Mouse (Mus musculus) cerebellum, adult 11 months (tissue): ENCODE measurements around the gene Nedd9.

ENCODE experiments used
- DNase-seq: peaks from one replicate; pipeline ENCODE4 v3.0.0; 2022

Nedd9 gene

DNA sequence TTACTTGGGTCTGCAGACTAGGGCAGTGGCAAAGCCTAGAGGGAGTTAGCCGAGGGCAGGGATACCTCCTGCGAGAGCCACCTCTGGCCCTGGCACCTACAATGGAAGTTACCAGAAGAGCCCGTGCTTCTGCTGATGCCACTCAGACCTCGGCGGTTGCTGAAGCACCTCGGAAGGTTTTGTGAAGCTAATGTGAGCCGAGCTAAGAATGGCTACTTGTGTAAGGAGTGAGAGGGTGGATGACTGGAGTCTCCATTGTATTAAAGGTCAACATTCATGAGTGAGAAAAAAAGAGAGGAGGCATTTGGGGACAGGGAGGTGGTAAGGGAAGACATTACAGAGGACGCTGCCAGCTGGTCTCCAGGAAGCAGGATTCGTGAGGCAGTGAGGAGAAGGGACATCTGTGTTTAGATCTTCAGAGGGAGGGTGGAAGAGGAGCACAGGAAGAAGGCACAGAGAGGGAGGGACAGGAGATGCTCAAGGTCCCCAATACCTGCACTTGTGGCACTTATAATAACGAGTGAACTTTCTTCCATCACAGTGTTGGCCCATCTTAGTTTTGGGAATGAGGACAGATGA, 78.7 kb downstream of the Nedd9 start:
- no peak for DNase-seq

DNA sequence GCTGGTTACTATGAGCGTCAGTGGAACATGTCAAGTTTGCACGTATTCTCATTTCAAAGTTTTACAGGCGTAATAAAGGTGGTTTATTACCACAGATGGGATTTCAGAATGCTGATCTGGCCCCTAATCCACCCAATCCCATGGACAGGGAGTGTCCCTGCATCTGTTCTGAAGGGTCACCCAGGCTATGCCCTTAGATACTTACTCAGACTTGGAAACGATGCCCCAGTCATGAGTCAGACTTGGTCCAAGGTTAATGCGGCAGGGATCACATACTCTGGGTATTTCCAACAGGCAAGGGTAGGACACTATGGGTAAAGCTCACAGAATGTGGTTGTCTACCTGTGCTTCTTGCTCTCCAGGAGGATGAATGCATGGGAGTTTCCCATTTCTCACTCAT, 82.2 kb downstream of the Nedd9 start:
- DNase-seq = no peak

DNA sequence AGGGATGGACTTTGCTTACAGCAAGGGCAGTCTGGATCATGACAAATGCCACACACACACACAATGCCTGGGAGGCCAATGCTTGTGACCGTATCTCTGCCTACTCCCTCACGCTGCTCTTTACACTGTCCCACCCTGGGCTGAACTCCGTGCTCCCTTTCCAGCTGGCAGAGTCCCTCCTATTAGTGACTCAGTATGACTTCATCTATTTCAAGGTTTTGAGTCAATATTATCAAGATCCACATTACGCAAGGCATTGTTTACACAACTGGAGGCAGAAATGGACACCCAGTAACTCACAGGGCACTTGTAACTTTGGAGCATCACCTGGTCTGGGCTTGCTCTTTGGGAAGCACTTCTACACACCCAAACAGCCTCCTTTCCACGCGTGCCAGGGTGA, 83.3 kb downstream of the Nedd9 start:
- no peak for DNase-seq

DNA sequence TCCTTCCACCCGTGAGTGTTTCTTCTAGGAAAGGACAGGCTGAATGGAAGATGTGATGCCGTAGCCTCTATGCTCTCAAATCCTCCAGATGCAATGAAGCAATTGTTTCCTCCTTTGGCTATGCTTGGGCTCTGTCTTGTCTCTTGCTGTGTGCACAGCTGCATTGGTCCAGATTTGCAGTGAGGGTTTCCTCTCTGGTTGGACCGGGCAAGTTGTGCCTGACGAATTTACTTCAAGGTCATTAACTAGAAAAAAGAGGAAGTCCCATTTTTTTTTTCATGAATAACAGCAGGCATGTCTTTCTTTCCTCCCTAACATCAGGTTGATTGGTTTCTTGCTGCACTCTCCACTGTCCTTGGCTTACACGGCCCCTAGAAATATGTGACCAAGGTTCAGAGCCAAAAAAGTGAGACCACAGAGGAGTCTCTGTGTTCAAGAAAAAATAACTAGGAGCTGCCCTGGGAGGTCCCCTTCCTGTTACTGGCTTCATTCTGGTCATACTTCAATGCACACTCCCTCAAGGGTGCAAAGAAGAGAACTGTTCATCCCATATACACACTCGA, 84.6 kb downstream of the Nedd9 start:
- DNase-seq = no peak

DNA sequence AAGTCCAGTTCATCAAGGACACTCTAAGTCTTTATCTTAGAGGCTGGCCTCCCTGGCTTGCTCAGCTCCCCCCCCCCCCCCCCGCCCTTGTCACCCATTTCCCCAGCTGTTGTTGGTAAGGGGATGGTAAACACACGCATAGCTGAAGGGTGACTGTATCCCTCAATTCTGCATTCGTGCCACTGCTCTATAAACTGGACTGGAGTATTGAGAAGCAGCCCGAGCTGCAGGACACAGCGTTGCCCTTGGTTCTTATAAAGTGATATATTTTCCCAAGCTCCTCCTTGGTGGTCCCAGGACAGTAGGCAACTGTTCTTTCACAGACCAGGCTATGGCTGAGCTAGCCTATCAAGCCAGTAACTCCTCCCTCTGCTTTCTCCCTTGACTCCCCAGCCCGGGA, 85.4 kb downstream of the Nedd9 start:
- DNase-seq = no peak

DNA sequence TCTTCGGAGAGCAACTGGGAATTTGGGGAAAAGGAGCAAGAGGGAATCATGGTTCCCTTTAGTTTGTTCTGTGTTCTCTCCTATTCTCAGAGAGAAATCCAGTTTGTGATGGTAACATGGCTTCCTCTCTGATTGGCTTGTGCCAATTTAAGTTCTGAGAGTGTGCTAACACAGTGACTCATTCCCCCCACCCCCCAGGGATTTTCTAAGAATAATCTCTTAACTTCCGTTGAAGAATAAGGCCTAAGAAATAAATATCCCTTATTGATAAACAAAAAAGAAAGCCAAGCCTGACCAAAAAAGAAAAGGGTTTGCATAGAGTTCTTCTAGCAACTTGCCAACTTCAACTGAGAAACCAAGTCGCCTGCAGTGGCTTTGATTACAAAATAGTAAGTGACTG, 86.9 kb downstream of the Nedd9 start:
- no peak for DNase-seq

DNA sequence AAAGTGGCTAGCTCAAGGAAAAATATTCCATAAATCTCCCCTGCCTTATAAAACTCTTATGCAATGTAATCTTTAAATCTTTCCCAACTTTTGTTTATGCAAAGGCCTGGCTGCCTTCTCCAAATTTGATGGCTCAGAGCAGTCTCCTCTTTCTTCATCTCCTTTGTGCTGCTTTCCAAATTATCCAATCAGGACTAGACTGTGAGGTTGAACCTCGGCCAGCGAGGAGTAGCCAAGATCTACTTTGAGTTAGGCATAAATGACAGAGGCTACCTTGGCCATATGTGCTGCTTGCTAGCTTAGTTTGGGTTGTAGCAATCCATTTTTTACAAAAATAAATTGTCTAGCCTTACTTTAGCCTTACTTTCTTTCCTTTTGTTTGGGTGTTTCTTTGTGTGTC, 95.0 kb downstream of the Nedd9 start:
- no peak for DNase-seq

DNA sequence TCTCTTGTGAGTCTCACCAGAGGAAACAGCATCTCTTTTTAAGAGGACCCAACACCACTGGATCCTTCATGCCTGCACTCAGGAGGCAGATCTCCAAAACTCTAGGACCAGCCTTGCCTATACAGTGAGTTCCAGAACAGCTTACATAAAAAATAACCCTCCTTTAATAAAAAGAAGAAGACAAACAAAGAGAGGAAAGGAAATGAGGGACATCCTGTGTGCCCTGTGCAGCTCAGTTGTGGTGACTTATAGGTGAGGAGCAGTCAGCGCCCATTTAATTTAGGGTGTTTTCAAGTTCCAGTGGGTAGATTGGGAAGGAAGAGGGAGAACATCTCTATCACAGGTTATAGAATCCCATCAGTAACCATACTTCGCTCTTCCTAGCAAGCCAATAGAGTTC, 96.5 kb downstream of the Nedd9 start:
- no peak for DNase-seq

DNA sequence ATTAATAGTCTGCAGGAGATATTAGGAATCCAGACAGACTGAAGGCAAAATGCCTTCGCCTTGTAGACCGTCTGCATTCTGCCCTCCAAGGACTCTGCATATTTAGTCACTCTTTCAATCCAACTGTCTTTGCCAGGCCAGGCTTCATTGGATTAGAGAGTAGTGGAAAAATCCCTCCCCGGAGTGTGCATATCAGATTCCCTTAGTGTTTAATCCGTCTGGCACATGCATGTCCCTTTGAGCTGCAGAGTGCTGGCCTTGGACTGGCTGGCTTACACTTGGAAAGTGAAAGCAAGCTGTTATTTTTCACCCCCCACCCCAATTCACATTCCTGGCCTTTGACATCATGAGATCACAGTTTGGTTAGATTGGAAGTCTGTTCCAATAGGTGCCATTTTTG, 100.6 kb downstream of the Nedd9 start:
- DNase-seq = no peak

DNA sequence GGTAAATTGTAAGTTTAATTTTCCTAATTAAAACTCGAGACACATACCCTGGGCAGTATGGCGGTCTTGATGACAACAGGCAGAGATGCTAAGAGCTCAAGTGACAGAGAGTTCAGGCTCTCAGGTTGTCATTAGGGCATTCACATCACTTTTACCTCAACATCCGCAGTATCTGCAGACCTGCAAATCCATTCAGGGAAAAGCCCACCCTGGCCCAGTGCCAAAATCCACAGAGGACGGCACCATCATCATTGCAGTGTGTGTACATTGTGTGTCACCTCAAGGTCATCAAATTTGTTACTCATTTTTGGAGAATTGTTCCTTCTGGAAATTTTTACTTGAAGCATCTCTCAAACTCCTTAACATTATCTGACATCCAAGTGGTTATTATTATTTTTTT, 102.3 kb downstream of the Nedd9 start:
- DNase-seq = no peak

DNA sequence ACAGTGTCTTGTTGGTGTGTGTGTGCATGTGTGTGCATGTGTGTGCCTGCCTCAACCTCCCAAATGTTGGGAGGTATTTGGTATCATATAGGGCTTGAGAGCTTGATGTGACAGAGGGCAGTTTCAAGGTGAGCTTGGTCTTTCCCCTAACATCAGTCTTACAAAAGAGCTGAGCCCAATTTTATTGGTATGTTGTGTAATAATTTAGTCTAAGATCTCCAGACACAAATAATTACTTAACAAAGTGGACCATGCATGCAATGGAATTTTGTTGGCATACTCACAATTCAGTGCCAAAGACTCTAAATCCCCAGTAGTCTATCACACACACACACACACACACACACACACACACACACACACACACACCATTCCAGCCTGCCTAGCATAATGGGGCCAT, 104.5 kb downstream of the Nedd9 start:
- DNase-seq = no peak

DNA sequence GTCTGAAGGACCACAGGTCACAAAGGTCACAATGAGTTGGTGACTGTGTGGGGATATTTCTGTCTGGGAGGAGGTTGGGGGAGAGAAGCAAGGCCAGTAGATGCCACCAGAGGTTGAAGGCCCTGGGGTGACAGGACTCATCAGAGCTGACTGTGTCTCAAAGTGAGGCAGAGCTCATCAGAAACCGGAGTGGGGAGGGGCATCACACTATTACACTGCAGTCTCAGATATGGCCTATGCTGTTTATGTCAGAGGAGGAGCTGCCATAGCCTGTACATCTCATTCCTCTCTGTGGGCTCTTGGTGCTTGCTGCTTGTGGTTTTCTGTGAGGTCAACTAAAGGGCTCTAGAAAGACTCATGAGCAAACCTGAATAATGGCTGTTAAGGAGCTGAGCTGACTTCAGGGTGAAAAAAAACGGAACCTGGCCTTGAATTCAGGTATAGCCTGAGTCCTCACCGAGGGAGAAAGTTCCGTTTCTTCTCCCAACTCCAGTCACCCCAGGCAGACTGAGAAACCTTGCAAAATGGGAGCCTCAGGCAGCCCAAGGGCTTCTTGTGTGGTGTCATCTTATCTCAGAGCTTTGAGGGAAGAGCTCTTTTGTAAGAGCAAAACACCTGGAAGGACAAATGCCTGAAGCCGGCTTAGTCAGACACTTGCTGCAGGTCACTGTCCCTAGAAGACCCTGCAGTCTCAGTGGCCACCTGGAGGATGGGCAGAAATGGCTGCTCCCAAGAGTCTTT, 105.2 kb downstream of the Nedd9 start:
- DNase-seq = no peak

DNA sequence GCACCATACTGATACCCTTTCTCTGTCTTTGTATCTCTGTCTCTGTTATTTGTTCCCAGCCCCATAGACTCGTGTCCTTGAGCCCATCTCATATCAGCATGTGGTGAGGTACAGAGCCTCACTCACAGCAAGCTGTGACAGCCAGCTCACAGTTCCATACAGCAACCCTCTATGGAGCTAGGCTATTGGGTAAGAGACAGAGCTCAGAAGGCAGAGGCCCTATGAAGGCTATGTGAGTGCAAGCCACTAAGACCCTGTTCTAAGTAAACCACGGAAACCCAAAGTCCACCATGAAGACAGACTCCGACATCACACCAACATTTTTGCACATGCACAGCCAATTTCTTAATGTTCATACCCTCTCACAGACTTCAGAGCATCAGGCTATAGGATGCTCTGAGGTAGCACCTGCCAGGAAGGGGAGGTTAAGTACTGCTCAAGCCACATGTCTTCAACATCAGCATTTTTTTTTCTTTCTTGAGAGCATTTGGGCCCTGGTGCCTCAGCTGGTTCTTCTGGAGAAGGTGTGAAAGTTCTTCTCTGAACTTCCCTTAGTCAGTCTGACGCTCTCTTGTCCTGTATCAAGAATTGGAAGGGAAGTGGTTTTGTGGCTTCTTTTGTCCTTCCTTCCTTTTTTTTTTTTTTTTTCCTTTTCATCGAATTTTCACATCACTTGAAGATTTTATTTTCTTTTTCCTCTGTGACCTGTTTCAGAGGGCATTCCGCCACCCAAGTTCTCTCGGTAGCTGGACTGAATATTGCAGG, 105.9 kb downstream of the Nedd9 start:
- no peak for DNase-seq

DNA sequence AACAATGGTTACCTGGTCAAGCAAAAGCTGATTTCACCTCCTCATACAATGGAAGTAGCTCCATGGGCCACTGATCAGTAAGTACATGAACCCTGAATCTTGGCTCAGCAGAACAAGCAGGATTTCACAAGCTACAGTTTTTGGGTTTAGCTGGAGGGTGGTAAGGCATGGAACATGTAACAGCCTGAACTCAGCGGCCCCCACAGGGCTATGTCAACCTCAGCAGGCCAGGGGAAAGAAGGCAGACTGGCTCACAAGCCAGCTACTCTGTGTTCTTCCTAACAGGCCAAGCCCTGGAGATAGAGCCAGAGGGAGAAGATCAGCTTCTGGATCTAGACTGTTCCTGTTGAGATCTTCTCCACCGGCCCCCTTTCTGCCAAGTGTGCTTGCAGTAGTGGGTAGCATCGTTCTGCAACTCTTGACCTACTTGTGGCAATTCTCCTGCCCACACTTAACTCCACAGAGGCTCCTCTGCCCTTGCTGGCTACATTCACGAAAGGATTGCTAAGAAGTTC, 107.2 kb downstream of the Nedd9 start:
- DNase-seq = no peak

DNA sequence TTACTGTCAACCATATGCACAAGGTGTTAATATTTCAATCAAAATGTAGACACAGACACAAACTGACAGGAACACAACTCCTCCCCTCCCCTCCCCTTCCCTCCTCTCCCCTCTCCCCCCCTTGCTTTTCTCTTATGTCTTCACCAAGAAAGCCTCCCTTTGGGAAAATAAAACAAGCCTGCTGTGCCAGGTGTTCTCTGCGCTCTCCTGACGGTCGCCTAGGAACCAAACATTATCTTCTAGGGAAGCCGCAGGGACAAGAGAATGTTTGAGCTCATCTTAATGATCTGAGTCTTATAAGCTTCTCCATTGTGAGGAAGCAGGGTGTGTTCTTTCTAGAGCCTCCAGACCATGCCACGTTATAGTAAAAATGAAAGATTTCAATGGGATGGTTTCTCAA, 108.7 kb downstream of the Nedd9 start:
- DNase-seq = no peak

DNA sequence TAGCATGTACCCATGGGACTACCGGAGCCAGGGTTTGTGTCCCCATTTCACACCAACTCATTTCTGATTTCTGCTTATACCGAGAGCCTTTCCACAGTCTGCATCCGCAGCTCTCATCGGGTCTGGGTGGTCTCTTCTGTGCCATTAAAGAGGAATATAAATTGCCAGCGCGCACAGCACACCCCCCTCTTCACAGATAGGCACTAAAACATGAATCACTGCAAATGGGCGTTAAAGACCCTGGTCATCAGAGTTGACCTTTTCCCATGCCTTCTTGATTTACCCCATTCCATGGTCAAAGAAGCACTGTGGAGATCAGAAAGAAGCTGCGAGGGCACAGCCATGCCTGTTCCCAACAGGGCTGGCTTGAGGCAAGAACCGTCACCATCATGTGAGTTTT, 109.3 kb downstream of the Nedd9 start:
- no peak for DNase-seq

DNA sequence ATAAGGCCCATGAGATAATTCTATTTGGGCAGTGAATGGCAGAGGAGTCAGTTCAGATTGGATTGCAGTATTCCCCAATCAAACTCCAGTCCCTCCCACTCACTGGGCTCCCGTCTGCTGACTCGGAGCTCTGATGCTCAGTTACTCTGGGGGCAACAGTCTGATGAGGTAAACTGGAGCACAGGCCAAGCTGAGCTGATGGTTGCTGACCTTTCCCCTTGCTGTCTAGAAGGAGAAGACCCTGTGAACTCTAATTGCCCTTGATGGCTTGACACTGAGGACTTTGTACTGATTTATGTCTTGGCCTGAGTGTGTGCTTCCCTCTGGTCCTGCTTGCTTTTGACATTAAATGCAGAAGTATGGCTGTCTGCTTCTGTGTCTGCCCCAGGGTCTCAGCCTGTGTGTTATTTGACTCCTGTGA, 110.1 kb downstream of the Nedd9 start:
- DNase-seq = no peak

DNA sequence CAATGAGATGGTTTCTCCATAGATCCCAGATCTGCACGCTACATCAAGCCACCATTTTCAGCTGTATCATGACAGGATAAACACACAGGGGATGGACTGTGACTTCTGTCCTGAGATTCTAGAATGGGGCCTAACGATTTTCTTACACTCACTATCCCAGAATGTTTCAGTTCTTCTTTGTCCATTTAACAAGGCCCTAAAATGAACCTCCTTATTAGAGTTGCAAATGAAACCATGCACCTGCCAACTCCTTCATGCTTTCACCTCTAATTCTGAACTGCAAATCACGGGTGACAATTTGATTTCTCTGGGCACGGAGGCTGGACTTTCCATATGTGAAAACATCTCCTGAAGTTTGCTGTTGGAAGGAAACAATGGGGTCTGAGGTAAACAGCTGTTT, 111.1 kb downstream of the Nedd9 start:
- DNase-seq = no peak

DNA sequence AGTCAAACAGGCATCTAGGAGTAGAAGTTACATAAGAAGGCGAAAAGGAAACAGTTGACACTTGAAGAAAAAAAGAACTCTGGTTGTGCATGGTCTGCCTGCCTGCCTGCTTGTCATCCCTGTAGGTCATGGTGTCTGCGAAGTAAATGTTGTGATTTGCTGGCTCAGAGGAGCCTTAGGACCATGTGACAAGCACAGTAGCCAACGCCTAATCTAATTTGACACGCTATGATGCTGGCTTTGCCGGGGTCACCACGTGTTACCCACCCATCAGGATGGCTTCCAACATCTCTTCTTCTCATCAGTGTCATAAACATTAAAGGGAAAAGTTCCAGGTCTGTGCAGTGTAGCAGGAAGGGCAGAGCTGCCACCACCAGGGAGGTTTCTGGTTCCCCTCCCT, 111.5 kb downstream of the Nedd9 start:
- DNase-seq = no peak

DNA sequence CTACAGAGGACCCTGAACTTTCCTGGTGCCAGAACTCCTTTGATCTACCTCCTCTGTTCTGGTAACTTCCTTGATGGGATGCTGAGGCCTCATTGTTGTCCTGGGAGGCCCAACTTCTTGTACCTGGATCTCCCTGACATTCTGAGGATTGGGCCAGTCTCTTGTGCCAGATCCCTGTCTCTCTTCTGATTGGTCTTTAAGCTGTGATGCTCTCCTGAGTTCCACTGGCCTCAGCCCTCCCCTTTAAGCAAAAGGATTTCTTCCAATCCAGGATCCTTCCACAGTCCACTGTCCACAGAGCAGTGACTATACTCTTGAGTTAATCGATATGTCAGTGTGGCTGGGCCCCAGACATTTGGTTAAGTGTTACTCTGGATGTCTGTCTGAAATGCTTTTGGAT, 112.3 kb downstream of the Nedd9 start:
- DNase-seq = no peak

DNA sequence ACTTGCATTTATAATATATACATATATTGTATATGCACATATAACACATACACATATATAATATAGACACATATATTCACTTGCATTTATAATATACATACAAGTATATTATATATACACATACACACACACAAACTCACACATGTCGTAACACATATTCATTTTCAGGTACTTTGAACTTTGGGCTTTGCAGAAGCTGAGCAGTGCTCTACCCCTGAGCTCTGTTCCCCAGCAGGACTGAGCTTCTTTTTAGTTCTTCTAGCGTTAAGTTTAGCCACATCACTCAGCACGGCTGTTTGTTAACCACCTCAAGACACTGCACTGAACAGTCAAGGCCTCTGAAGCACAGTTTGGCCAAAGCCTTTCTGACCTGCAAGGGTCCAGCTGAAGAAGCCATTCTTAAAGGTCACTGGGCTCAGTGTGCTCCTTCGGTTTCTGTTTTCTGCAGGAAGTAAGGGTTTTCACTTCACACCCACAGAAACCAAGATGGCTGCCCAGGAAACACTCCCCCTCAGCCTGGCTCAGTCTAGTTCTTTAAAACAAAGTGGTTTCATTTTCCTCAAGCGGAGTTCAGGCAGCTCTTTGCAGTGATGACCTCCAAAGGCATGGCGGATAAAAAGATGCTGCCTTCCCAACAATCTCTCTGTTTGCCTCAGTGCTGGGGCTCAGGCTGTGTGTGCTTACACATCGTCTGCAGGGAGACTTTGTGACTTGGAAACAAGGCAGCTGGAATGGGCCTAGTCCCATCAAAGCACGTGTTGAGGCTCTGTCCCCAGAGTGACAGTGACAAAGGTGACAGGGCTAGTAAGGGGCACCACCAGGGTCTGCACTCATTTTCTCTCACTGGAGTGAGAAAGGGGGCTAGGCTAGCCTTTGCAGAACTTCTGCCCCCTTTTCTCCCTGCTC, 114.4 kb downstream of the Nedd9 start:
- no peak for DNase-seq

DNA sequence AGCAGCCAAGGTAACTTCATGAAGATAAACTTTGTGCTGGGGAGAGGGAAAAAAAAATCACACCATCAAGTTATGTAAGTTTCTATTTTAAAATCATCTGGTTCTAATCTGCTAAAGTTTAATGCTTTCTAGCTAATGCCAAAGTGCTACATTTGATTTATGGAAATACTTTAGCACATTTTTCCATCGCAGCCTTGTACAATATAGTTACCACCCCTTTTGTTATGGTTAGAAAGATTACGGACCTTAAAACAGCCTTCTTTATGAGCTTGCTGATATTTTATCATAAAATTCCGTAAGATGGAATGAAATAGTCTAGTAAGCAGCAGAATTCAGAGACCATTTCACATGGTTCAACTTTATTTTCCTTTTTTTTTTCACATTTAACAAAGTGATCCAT, 115.6 kb downstream of the Nedd9 start:
- no peak for DNase-seq

DNA sequence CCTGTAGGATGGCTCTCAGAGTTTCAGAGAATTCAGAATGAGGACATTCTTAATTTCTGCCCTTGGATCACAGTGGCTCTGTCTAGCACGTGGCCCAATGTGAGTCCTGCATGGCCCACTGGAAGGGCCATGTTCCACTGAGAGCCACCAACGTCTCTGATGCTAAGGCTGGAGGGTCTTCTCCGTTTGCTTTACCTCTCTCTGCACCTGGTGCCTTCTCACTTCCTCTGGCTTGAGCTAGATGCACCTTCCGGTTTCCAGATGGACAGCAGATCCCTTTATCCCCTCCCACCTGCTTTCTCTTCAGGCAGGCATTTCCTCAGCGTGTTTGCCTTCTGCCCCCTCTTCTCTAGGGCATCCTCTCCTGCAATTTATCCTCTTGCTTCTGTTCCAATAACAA, 118.5 kb downstream of the Nedd9 start:
- DNase-seq = no peak
